Mouse (Mus musculus): ENCODE results near the gene Tomm6.

DNA sequence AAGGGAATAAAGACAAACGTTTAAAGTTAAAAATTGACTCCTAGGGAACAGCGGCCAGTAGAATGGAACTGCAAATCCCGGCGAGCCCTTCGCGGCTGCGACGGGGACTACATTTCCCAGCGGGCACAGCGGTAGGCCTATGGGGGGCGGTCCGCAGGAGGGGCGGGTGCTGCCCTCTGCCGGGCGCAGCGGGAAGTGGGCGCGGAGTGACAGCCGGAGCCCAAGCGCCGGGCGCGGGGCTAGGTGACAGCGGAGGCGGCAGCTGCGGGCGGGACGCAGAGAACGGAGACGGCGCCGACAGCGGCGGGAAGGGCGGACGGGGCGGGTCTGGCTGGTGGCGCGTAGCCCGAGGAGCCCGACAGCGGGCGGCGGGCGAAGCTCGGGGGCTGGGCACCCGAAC, 48.7 kb upstream of the Tomm6 start, which contains the start of gene Tfeb:
- no peak for TF ChIP-seq GATA1 (IDR thresholded peaks at IDR 0.05; ENCODE audit: low read length)
- TF ChIP-seq TAL1 (IDR thresholded peaks at IDR 0.05; ENCODE audit: low read length), result no peak

Data from erythroblast, embryonic 14.5 days (primary cell).